Mouse (Mus musculus): ENCODE data around the gene Fam20a. TPM values are rescaled to one million over a fixed set of nuclear protein-coding genes. Genes with fewer than 3 reads are reported as not detected.
"Not testable (repeated sequence)": the region's sequence is repeated elsewhere in the genome, so short reads cannot be mapped to it uniquely, and the experiment has no call there.

The Fam20a gene
- polyA plus RNA-seq, 1 experiment from 2014 or later = 1.3 TPM

DNA sequence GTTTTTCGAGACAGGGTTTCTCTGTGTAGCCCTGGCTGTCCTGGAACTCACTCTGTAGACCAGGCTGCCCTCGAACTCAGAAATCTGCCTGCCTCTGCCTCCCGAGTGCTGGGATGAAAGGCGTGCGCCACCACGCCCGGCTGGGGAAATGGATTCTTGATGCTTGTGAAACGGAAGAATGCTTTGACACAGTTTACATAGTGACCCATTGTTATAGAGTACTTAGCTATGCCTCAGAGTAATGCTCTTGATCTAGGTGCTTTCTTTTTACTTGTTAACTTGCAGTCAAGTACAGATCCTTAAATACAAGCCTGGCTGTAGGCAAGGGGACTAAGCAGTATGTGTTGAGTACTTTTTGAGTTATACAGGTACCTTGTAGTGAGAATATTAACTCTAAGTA, 61.6 kb downstream of the Fam20a start:
- not testable (repeated sequence) for H3K9me3 ChIP-seq (replicated peaks; ENCODE audit: control insufficient read depth, low read length); H3K4me2 ChIP-seq (ENCODE audit: low read depth, low read length); H3K27ac ChIP-seq (replicated peaks; ENCODE audit: low read depth, low read length); ATAC-seq (replicated peaks; ENCODE audit: insufficient number of reproducible peaks, low FRiP score, low TSS enrichment, low read depth); H3K4me3 ChIP-seq (ENCODE audit: low read depth, low read length); H3K27me3 ChIP-seq (ENCODE audit: control insufficient read depth, insufficient read depth, low read length); H3K9ac ChIP-seq (replicated peaks; ENCODE audit: low read length); H3K4me1 ChIP-seq (ENCODE audit: control insufficient read depth, insufficient read depth, low read length); H3K36me3 ChIP-seq (replicated peaks; ENCODE audit: control insufficient read depth, insufficient read depth, low read depth, low read length); DNase-seq (ENCODE audit: low spot score)
- 92% methylated on average over 8 of the region's 8 CpGs for WGBS

DNA sequence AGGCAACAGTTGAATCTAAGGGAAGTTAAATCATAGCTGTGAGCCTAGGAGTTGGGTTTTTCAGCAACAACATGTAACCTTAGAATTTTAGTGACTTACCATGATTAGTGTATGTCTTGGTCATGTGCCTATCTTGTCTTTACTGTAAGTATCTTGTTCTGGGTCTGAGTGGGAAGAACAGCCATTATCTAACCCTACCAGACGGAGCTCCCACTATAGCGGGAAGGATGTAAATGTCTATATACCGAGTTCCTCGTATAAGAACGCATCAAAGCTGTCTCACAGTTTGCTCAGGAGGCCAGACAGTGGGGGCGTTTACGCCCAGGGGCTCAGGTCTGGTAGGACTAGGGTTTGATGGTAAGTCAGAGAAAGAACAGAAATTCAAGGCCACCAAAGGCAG, 65.8 kb downstream of the Fam20a start:
- ATAC-seq (replicated peaks; ENCODE audit: insufficient number of reproducible peaks, low FRiP score, low TSS enrichment, low read depth) (no peak), DNase-seq (ENCODE audit: low spot score) (no peak)
- Histone ChIP-seq H3K9me3 (replicated peaks; ENCODE audit: control insufficient read depth, low read length) (no peaks in the 10 kb centered on the region), H3K36me3 (replicated peaks; ENCODE audit: control insufficient read depth, insufficient read depth, low read depth, low read length) (no peaks in the 10 kb centered on the region), H3K27me3 (ENCODE audit: control insufficient read depth, insufficient read depth, low read length) (no peaks in the 10 kb centered on the region), H3K4me3 (ENCODE audit: low read depth, low read length) (no peak overlapping the region), H3K4me1 (ENCODE audit: control insufficient read depth, insufficient read depth, low read length) (no peaks in the 10 kb centered on the region), H3K4me2 (ENCODE audit: low read depth, low read length) (no peak overlapping the region), H3K27ac (replicated peaks; ENCODE audit: low read depth, low read length) (no peak overlapping the region), H3K9ac (replicated peaks; ENCODE audit: low read length) (no peak overlapping the region)
- 90% methylated on average over 7 of the region's 7 CpGs for WGBS

DNA sequence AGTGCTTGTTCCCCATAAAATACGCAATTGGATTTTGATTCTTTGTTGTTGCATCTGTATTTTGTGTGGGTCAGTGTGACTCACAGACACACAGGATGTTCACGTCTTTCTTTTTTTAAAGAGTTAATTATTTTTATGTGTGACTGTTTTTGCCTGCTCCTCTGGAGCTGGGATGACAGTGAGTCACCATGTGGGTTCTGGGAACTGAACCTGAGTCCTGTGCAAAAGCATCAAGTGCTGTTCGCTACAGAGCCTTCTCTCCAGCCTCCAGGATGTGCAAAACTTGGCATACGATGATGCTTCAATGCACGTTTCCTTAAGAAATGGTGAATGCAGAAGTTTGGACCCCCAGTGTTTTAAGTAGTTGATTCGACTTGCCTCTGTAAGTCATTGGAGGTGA, 67.5 kb downstream of the Fam20a start:
- ATAC-seq (replicated peaks; ENCODE audit: insufficient number of reproducible peaks, low FRiP score, low TSS enrichment, low read depth) = no peak
- Histone ChIP-seq H3K9ac (replicated peaks; ENCODE audit: low read length) (no peak overlapping the region), H3K4me1 (ENCODE audit: control insufficient read depth, insufficient read depth, low read length) (no peaks in the 10 kb centered on the region), H3K9me3 (replicated peaks; ENCODE audit: control insufficient read depth, low read length) (no peaks in the 10 kb centered on the region), H3K4me3 (ENCODE audit: low read depth, low read length) (no peak overlapping the region), H3K36me3 (replicated peaks; ENCODE audit: control insufficient read depth, insufficient read depth, low read depth, low read length) (no peaks in the 10 kb centered on the region), H3K27ac (replicated peaks; ENCODE audit: low read depth, low read length) (no peak overlapping the region), H3K4me2 (ENCODE audit: low read depth, low read length) (no peak overlapping the region), H3K27me3 (ENCODE audit: control insufficient read depth, insufficient read depth, low read length) (no peaks in the 10 kb centered on the region)
- DNase-seq (ENCODE audit: low spot score) = no peak
- 92% methylated on average over 6 of the region's 6 CpGs for WGBS

DNA sequence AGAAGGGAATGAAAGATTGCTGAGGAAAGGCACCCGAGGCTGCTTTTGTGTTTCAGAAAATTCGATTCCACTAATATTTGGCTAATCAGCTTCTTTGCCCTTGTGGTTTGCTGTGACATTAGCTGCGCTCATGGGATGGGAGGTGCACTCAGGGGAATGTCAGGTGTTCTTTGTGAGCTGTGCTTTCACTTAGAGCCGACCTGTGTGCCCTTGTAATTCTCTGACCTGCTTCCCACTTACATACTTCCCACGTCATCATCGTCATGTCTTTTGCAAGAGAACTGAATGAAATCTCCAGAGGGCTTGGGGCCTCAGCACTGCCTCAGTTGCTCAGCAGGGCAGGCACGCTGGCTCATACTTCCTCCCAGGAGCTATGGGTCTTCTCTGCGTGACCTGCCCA, 68.9 kb downstream of the Fam20a start:
- 70% methylated on average over 8 of the region's 8 CpGs for WGBS
- H3K9ac ChIP-seq (replicated peaks; ENCODE audit: low read length) = no peak overlapping the region
- no peak for ATAC-seq (replicated peaks; ENCODE audit: insufficient number of reproducible peaks, low FRiP score, low TSS enrichment, low read depth)

DNA sequence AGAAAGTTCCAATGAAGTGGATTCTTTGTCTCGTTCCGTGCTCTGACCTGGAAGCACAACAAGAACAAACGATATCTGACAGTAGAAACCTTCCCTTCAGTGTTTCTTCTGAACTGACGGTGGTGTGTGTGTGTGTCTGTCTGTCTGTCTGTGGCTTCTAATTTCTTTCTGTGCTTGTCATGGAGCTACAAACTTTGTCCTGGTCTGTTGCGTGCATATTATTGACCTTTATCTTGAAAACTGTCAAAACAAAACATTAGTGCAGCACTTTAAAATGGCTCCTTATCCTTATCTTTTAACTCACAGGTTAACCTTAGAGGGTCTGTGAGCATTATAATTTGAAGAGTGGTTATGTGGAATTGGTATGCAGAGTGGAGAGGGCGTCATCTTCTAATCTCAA, 69.6 kb downstream of the Fam20a start:
- Histone ChIP-seq H3K36me3 (replicated peaks; ENCODE audit: control insufficient read depth, insufficient read depth, low read depth, low read length) (no peaks in the 10 kb centered on the region), H3K9ac (replicated peaks; ENCODE audit: low read length) (peak overlapping the region; percentile 96), H3K4me3 (ENCODE audit: low read depth, low read length) (peak overlapping the region; percentile 91), H3K9me3 (replicated peaks; ENCODE audit: control insufficient read depth, low read length) (no peaks in the 10 kb centered on the region), H3K4me1 (ENCODE audit: control insufficient read depth, insufficient read depth, low read length) (no peaks in the 10 kb centered on the region), H3K27me3 (ENCODE audit: control insufficient read depth, insufficient read depth, low read length) (no peaks in the 10 kb centered on the region), H3K4me2 (ENCODE audit: low read depth, low read length) (peak overlapping the region; percentile 55), H3K27ac (replicated peaks; ENCODE audit: low read depth, low read length) (no peak overlapping the region)
- DNase-seq (ENCODE audit: low spot score) (no peak), ATAC-seq (replicated peaks; ENCODE audit: insufficient number of reproducible peaks, low FRiP score, low TSS enrichment, low read depth) (no peak)
- WGBS = 57% methylated on average over 6 of the region's 6 CpGs

More for the DNA sequence above, 68.9 kb downstream of the Fam20a start:
- H3K4me3 ChIP-seq (ENCODE audit: low read depth, low read length) = no peak overlapping the region
- no peak for DNase-seq (ENCODE audit: low spot score)
- H3K4me2 ChIP-seq (ENCODE audit: low read depth, low read length) = peak overlapping the region; percentile 8; the same call in 1 of the 2 replicates
- H3K27me3 ChIP-seq (ENCODE audit: control insufficient read depth, insufficient read depth, low read length) = no peaks in the 10 kb centered on the region
- H3K36me3 ChIP-seq (replicated peaks; ENCODE audit: control insufficient read depth, insufficient read depth, low read depth, low read length) = no peaks in the 10 kb centered on the region
- no peak overlapping the region for H3K27ac ChIP-seq (replicated peaks; ENCODE audit: low read depth, low read length)
- no peaks in the 10 kb centered on the region for H3K9me3 ChIP-seq (replicated peaks; ENCODE audit: control insufficient read depth, low read length)
- H3K4me1 ChIP-seq (ENCODE audit: control insufficient read depth, insufficient read depth, low read length) = no peaks in the 10 kb centered on the region

DNA sequence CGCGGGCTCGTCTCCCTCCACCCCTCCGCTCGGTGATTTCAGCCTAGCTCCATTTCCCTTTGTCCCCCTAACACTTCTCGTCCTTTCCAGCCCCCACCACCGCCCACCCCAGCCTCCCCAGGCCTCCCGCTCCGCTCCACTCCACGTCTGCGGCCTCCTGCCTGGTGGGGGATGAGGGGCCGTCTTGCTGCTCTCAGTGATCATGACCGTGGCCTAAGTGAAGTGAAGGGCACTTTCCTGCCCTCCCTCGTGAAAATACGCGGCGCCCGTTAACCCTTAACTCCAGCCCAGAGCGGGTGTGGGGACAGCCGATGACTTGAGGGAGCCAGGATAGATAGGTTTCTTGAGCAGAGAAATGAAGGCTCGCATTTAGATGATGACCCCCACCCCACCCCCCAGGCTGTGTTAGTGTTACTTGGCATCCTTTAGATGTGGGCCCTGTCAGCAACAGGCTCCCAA, 70.5 kb downstream of the Fam20a start:
- WGBS = 1% methylated on average over 21 of the region's 21 CpGs
- Histone ChIP-seq H3K9ac (replicated peaks; ENCODE audit: low read length) (peak overlapping the region; percentile 96), H3K9me3 (replicated peaks; ENCODE audit: control insufficient read depth, low read length) (no peaks in the 10 kb centered on the region), H3K4me3 (ENCODE audit: low read depth, low read length) (peak overlapping the region; percentile 91), H3K4me1 (ENCODE audit: control insufficient read depth, insufficient read depth, low read length) (no peaks in the 10 kb centered on the region), H3K27me3 (ENCODE audit: control insufficient read depth, insufficient read depth, low read length) (no peaks in the 10 kb centered on the region), H3K4me2 (ENCODE audit: low read depth, low read length) (peak overlapping the region; percentile 55), H3K36me3 (replicated peaks; ENCODE audit: control insufficient read depth, insufficient read depth, low read depth, low read length) (no peaks in the 10 kb centered on the region), H3K27ac (replicated peaks; ENCODE audit: low read depth, low read length) (peak overlapping the region; percentile 90)
- ATAC-seq (replicated peaks; ENCODE audit: insufficient number of reproducible peaks, low FRiP score, low TSS enrichment, low read depth) (no peak), DNase-seq (ENCODE audit: low spot score) (no peak)

DNA sequence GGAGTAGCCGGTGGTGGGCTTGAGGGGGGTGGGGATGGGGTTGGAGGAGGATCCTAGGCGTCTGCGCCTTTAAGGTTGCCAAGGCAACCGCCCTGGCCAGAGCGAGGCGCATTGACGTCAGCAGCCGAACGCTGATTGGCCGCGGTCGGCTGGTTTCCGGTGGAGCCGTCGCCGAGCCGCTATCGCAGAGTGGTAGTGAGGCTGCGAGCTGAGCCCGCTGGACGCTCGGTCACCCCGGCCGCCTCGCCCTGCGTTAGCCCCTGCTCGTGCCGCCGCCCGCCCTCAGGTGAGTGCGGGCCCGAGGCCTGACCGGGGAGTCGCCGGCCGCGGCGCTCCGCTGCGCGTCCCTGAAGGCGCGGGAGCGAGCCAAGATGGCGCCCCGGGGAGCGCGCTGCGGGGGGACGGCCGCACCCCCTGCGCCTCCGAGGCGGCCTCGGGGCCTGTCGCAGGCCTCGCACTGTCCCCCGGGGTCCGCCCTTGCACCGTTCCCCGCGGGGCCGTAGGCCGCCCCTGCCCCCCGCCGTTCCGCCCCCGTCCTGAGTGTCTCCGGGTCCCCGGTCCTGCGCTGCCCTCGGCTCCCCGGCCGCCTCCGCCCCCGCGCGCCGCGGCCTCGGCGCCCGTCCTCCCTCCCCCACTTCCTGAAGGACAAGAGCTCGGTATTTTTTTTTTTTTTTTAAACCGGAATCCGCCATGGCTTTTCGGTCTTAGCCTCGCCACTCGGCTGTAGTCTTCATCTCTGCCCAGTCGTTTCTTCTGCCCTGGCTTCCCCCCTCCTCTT, 71.1 kb downstream of the Fam20a start:
- Histone ChIP-seq H3K4me3 (ENCODE audit: low read depth, low read length) (peak overlapping the region; percentile 91), H3K27me3 (ENCODE audit: control insufficient read depth, insufficient read depth, low read length) (no peaks in the 10 kb centered on the region), H3K36me3 (replicated peaks; ENCODE audit: control insufficient read depth, insufficient read depth, low read depth, low read length) (no peaks in the 10 kb centered on the region), H3K27ac (replicated peaks; ENCODE audit: low read depth, low read length) (peak overlapping the region; percentile 90), H3K9ac (replicated peaks; ENCODE audit: low read length) (peak overlapping the region; percentile 96), H3K9me3 (replicated peaks; ENCODE audit: control insufficient read depth, low read length) (no peaks in the 10 kb centered on the region), H3K4me1 (ENCODE audit: control insufficient read depth, insufficient read depth, low read length) (no peaks in the 10 kb centered on the region), H3K4me2 (ENCODE audit: low read depth, low read length) (peak overlapping the region; percentile 83)
- peak; percentile 97 for DNase-seq (ENCODE audit: low spot score)
- peak; percentile 93 for ATAC-seq (replicated peaks; ENCODE audit: insufficient number of reproducible peaks, low FRiP score, low TSS enrichment, low read depth)
- WGBS = under 1% methylated on average over 84 of the region's 90 CpGs

DNA sequence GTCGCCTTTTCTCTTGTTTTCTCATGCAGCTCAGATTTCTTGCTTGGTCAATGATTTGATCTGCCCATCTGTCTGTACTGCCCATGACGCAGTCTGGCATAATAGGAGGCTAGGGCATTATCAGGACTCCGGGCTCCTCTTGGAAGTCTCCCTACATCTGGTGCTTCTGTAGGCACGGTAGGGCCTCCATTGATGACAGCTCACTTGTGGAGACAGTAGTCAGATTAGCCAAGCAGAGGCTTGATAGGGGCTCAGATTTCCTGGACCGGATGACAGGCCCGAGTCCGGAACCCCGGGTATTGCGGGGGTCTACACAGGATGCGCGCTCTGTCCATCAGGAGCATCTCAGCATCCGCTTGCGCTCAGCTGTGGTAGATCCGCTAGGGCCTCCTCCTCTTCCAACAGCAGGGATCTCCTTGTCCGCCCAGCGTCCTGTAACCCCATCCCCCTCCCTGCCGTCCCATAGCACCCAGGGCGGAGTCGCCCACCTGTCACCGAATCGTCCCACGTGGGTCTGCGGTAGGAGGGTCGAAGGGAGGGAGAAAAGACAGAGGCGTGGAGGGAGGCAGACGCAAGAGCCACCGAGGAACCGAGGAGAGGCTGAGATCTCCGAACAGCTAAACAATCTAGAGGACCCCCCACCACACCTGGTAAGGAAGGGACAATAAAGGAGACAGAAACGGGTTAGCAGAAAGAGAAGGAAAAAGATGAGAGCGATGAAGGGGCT, 71.9 kb downstream of the Fam20a start:
- Histone ChIP-seq H3K4me1 (ENCODE audit: control insufficient read depth, insufficient read depth, low read length) (no peaks in the 10 kb centered on the region), H3K36me3 (replicated peaks; ENCODE audit: control insufficient read depth, insufficient read depth, low read depth, low read length) (no peaks in the 10 kb centered on the region), H3K9me3 (replicated peaks; ENCODE audit: control insufficient read depth, low read length) (no peaks in the 10 kb centered on the region), H3K9ac (replicated peaks; ENCODE audit: low read length) (peak overlapping the region; percentile 58), H3K4me2 (ENCODE audit: low read depth, low read length) (peak overlapping the region; percentile 83), H3K27ac (replicated peaks; ENCODE audit: low read depth, low read length) (peak overlapping the region; percentile 90; the same call in 1 of the 2 replicates), H3K4me3 (ENCODE audit: low read depth, low read length) (peak overlapping the region; percentile 91), H3K27me3 (ENCODE audit: control insufficient read depth, insufficient read depth, low read length) (no peaks in the 10 kb centered on the region)
- DNase-seq (ENCODE audit: low spot score) (peak; percentile 71), ATAC-seq (replicated peaks; ENCODE audit: insufficient number of reproducible peaks, low FRiP score, low TSS enrichment, low read depth) (peak; percentile 80)
- WGBS = 2% methylated on average over 31 of the region's 31 CpGs
